Mouse (Mus musculus) lung, embryonic 14.5 days (tissue): Measurements from ENCODE around the gene Hepacam. TPM values are rescaled to one million over a fixed set of nuclear protein-coding genes. Genes with fewer than 3 reads are reported as not detected.

ENCODE experiments used
- ATAC-seq: fragments of 200-750 bp; cut with Nextera tagmentation; 2 replicates; pipeline ENCODE4 v1.8.0; 2017; ENCODE audit warnings: mild to moderate bottlenecking, moderate TSS enrichment, moderate library complexity; ENCODE audit not compliant: insufficient read depth
- DNase-seq: peaks from one replicate; pipeline ENCODE4 v3.0.0-alpha.2; 2015
- H3K27ac ChIP-seq: fragments of 300-500 bp; sonication (generic); 2 replicates; pipeline ENCODE4 v1.5.1; 2014; ENCODE audit warnings: low read depth, mild to moderate bottlenecking, moderate library complexity
- H3K27me3 ChIP-seq: fragments of 300-500 bp; sonication (generic); 2 replicates; pipeline ENCODE4 v1.6.1; 2014; ENCODE audit warnings: low read length, control low read depth; ENCODE audit not compliant: insufficient read depth
- H3K36me3 ChIP-seq: fragments of 300-500 bp; sonication (generic); 2 replicates; pipeline ENCODE4 v1.6.1; 2014; ENCODE audit warnings: control low read depth; ENCODE audit not compliant: insufficient read depth
- H3K4me1 ChIP-seq: fragments of 300-500 bp; sonication (generic); 2 replicates; pipeline ENCODE4 v1.6.1; 2014; ENCODE audit warnings: antibody characterized with exemption, control low read depth; ENCODE audit not compliant: insufficient read depth
- H3K4me2 ChIP-seq: fragments of 300-500 bp; sonication (generic); 2 replicates; pipeline ENCODE4 v1.6.1; 2014; ENCODE audit warnings: mild to moderate bottlenecking
- H3K4me3 ChIP-seq: fragments of 300-500 bp; sonication (generic); 2 replicates; pipeline ENCODE4 v1.5.1; 2014; ENCODE audit warnings: low read depth, low read length
- H3K9ac ChIP-seq: fragments of 300-500 bp; sonication (generic); 2 replicates; pipeline ENCODE4 v1.6.1; 2014
- H3K9me3 ChIP-seq: fragments of 300-500 bp; sonication (generic); 2 replicates; pipeline ENCODE4 v1.6.1; 2016; ENCODE audit warnings: low read depth, low read length, control low read depth
- CTCF ChIP-seq: IDR thresholded peaks from 2 replicates; pipeline ENCODE4 v1.5.1; 2016; ENCODE audit warnings: antibody characterized with exemption, low read depth
- WGBS: fragments of 180-500 bp; shearing (Covaris S2); extraction: QIAGEN DNeasy Blood & Tissue Kit; methylation state at CpG from one replicate; pipeline ENCODE4 v1.1.7; 2014; 5-methylcytosine and 5-hydroxymethylcytosine counted together
- polyA plus RNA-seq: library from polyadenylated mRNA; unstranded; fragments of >200 nt; fragmentation: Nextera tagmentation; extraction: Ambion mirVana; gene quantifications from 2 replicates; pipeline ENCODE4 v1.2.1, GENCODE M21; 2014

Hepacam gene
- polyA plus RNA-seq, 1 experiment from 2014 or later = not detected

- no peaks in the 10 kb centered on the region for H3K36me3 ChIP-seq
- ATAC-seq (peak; percentile 87), DNase-seq (peak; percentile 79)
- no peak overlapping the region for H3K27ac ChIP-seq
- H3K9me3 ChIP-seq = no peaks in the 10 kb centered on the region
- H3K4me2 ChIP-seq = peak overlapping the region; percentile 86
- H3K9ac ChIP-seq = peak overlapping the region; percentile 64
- peak; percentile 58 for TF ChIP-seq CTCF
- H3K27me3 ChIP-seq = peaks cover 6% of the 10 kb centered on the region; the same call in 1 of the 2 replicates
- 5% methylated on average over 54 of the region's 54 CpGs for WGBS
- no peaks in the 10 kb centered on the region for H3K4me1 ChIP-seq
- H3K4me3 ChIP-seq = peak overlapping the region; percentile 42
Measured at GRCm38 (mm10) chr9:37384284-37385182, 17.4 kb downstream of the Hepacam start.

DNA sequence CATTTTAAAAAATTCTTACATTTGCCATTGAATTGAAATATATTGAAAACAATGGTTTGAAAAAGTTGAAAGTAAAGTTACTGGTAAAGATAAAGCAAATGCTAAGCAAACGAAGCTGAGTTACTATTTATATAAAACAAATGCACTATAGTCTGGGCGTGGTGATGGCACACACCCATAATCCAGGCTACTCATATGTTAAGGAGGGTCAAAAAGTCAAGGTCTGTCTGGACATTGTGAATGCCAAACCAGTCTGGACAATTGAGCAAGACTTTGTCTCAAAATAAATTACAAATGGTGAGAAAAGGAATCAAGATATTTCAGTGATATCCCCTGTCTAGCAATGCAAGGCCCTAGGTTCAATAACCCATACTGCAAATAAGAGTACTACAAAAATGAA lies 23.7 kb downstream of the Hepacam start:
- 70% methylated on average over 2 of the region's 2 CpGs for WGBS
- Histone ChIP-seq H3K9me3 (no peaks in the 10 kb centered on the region), H3K27ac (no peak overlapping the region), H3K4me3 (no peak overlapping the region), H3K27me3 (no peaks in the 10 kb centered on the region), H3K4me2 (no peak overlapping the region), H3K4me1 (no peaks in the 10 kb centered on the region), H3K9ac (no peak overlapping the region), H3K36me3 (no peaks in the 10 kb centered on the region)
- TF ChIP-seq CTCF = no peak
- ATAC-seq = no peak
- no peak for DNase-seq

- WGBS = 64% methylated on average over 2 of the region's 2 CpGs
- no peak overlapping the region for H3K4me3 ChIP-seq
- H3K4me2 ChIP-seq = no peak overlapping the region
- DNase-seq (no peak), ATAC-seq (no peak)
- H3K36me3 ChIP-seq = no peaks in the 10 kb centered on the region
- no peak overlapping the region for H3K27ac ChIP-seq
- no peaks in the 10 kb centered on the region for H3K9me3 ChIP-seq
- H3K9ac ChIP-seq = no peak overlapping the region
- H3K27me3 ChIP-seq = no peaks in the 10 kb centered on the region
- no peaks in the 10 kb centered on the region for H3K4me1 ChIP-seq
- TF ChIP-seq CTCF = no peak
Measured at GRCm38 (mm10) chr9:37392071-37392470, 24.9 kb downstream of the Hepacam start.

GRCm38 (mm10) chr9:37393482-37394131 lies 26.5 kb downstream of the Hepacam start:
- DNase-seq = peak; percentile 60
- no peaks in the 10 kb centered on the region for H3K27me3 ChIP-seq
- TF ChIP-seq CTCF = no peak
- no peak overlapping the region for H3K4me2 ChIP-seq
- 35% methylated on average over 8 of the region's 8 CpGs for WGBS
- no peaks in the 10 kb centered on the region for H3K36me3 ChIP-seq
- peak; percentile 82 for ATAC-seq
- no peaks in the 10 kb centered on the region for H3K4me1 ChIP-seq
- no peak overlapping the region for H3K9ac ChIP-seq
- H3K4me3 ChIP-seq = no peak overlapping the region
- H3K27ac ChIP-seq = no peak overlapping the region
- H3K9me3 ChIP-seq = no peaks in the 10 kb centered on the region

DNA sequence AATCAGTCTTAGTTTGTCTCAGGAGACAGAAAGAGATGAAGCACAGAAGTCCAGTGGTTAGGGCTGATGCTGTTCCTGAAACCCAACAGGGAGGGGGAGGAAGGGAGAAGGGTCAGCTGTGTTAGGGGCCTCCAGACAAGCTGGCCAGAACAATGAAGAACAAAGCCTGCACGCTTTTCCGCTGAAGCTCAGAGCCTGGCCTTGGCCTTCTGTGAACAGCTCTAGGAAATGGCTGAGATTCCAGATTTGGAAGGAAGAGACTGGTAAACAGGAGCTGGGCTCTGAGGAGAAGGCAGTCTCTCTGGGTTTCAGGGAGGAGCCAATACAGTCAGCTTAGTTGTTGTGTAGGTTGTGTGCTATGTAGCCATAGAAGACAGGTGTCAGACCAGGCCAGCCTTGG lies 33.4 kb downstream of the Hepacam start:
- DNase-seq (peak; percentile 66), ATAC-seq (peak; percentile 63)
- 68% methylated on average over 2 of the region's 2 CpGs for WGBS
- H3K36me3 ChIP-seq = no peaks in the 10 kb centered on the region
- no peak overlapping the region for H3K4me3 ChIP-seq
- no peak overlapping the region for H3K4me2 ChIP-seq
- no peak overlapping the region for H3K9ac ChIP-seq
- H3K27ac ChIP-seq = no peak overlapping the region
- no peaks in the 10 kb centered on the region for H3K27me3 ChIP-seq
- no peaks in the 10 kb centered on the region for H3K9me3 ChIP-seq
- no peaks in the 10 kb centered on the region for H3K4me1 ChIP-seq
- TF ChIP-seq CTCF = no peak

DNA sequence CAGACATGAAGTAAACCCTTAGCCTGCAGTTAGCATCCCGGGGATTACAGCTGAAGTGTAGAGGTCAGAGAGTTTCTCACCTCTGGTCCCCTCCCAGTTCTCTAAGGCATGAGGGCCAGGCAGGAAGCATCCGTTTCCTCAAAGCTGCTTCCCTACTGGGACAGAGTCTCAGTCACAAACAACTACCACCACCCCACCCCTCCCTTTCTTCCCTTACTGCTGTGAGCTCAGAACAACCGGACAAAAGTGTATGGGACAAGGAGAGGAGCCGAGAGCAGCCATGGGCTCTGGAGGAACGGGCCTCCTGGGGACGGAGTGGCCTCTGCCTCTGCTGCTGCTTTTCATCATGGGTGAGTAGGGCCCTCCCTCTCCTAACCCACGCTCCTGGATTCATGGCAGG lies 34.7 kb downstream of the Hepacam start, which contains the start of gene Robo4:
Gene Robo4, plus strand, starts transcription at position 96 of the 400 bp plus-strand sequence.
- peak within 1 kb of the TSS; percentile 24 for H3K4me3 ChIP-seq
- no peaks in the 10 kb centered on the region for H3K27me3 ChIP-seq
- H3K4me2 ChIP-seq = peak within 1 kb of the TSS; percentile 45
- TF ChIP-seq CTCF = no peak
- DNase-seq = peak; percentile 40
- no peaks in the 10 kb centered on the region for H3K36me3 ChIP-seq
- peak; percentile 45; the same call in 1 of the 2 replicates for ATAC-seq
- WGBS = 14% methylated on average over 7 of the region's 7 CpGs
- H3K9ac ChIP-seq = peak within 1 kb of the TSS; percentile 42; the same call in 1 of the 2 replicates
- no peaks in the 10 kb centered on the region for H3K4me1 ChIP-seq
- peak within 1 kb of the TSS; percentile 61 for H3K27ac ChIP-seq
- H3K9me3 ChIP-seq = no peaks in the 10 kb centered on the region

DNA sequence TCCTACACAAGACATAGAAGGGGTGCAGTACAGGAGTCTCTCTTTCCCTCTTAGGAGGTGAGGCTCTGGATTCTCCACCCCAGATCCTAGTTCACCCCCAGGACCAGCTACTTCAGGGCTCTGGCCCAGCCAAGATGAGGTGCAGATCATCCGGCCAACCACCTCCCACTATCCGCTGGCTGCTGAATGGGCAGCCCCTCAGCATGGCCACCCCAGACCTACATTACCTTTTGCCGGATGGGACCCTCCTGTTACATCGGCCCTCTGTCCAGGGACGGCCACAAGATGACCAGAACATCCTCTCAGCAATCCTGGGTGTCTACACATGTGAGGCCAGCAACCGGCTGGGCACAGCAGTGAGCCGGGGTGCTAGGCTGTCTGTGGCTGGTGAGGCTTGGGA lies 35.4 kb downstream of the Hepacam start:
- peak overlapping the region; percentile 42; the same call in 1 of the 2 replicates for H3K9ac ChIP-seq
- no peak for TF ChIP-seq CTCF

More for the DNA sequence above, 35.4 kb downstream of the Hepacam start:
- WGBS = 78% methylated on average over 7 of the region's 7 CpGs
- no peaks in the 10 kb centered on the region for H3K9me3 ChIP-seq
- H3K27me3 ChIP-seq = no peaks in the 10 kb centered on the region
- DNase-seq (no peak), ATAC-seq (no peak)
- H3K4me3 ChIP-seq = peak overlapping the region; percentile 24
- no peak overlapping the region for H3K27ac ChIP-seq
- no peaks in the 10 kb centered on the region for H3K4me1 ChIP-seq
- peak overlapping the region; percentile 45 for H3K4me2 ChIP-seq
- H3K36me3 ChIP-seq = no peaks in the 10 kb centered on the region
